Mouse (Mus musculus): ENCODE data around the gene Gbf1. TPM values are rescaled to one million over a fixed set of nuclear protein-coding genes. Genes with fewer than 3 reads are reported as not detected.
"Not testable (repeated sequence)": the region's sequence is repeated elsewhere in the genome, so short reads cannot be mapped to it uniquely, and the experiment has no call there.

Gbf1 gene
- polyA plus RNA-seq, 1 experiment = 61.8 TPM

DNA sequence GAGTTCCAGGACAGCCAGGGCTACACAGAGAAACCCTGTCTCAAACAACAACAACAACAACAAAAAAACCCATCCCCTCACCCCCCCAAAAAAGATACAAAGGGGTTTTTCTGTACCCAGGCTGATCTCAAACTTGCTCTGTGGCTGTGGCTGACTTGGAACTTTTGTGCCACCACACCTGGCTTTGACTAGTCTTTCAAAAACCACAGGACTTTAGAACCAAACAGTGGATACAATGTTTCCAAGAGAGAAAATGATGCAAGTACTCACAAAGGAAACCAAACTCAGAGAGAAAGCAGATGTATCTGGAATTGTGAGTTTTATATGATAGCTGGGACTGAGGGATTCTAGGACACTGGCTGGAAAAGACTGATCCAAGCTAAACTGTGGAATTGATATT lies 27.7 kb upstream of the Gbf1 start:
- peaks cover 6% of the 10 kb centered on the region for H3K27me3 ChIP-seq (ENCODE audit: control insufficient read depth, insufficient read depth, insufficient read length)
- TF ChIP-seq E2F4 (IDR thresholded peaks at IDR 0.05; ENCODE audit: insufficient read depth) = no peak
- TF ChIP-seq REST (IDR thresholded peaks at IDR 0.05; ENCODE audit: insufficient read depth, insufficient read length) = no peak
- no peak for TF ChIP-seq TCF12 (IDR thresholded peaks at IDR 0.05; ENCODE audit: insufficient read depth, poor library complexity, severe bottlenecking)
- no peak for TF ChIP-seq POLR2AphosphoS2 (IDR thresholded peaks at IDR 0.05; ENCODE audit: insufficient read length, low read depth)
- TF ChIP-seq MAX (IDR thresholded peaks at IDR 0.05; ENCODE audit: low read depth) = no peak
- no peak for TF ChIP-seq TCF3 (IDR thresholded peaks at IDR 0.05; ENCODE audit: insufficient read length, low read depth)
- no peak for TF ChIP-seq USF1 (IDR thresholded peaks at IDR 0.05; ENCODE audit: low read depth)
- no peak for TF ChIP-seq SRF (IDR thresholded peaks at IDR 0.05; ENCODE audit: control insufficient read depth, insufficient read length, low read depth)
- TF ChIP-seq POLR2A (IDR thresholded peaks at IDR 0.05; ENCODE audit: insufficient read length, low read depth) = no peak
- no peak for TF ChIP-seq MYOG (IDR thresholded peaks at IDR 0.05; ENCODE audit: control insufficient read depth in 1 of 3, insufficient read depth in 1 of 3, insufficient read length in 2 of 3, low read depth in 2 of 3)
- TF ChIP-seq MYOD1 (IDR thresholded peaks at IDR 0.05; ENCODE audit: control insufficient read depth in 1 of 3, insufficient read length in 2 of 3, low read depth in 2 of 3) = no peak
- TF ChIP-seq CEBPB (IDR thresholded peaks at IDR 0.05; ENCODE audit: insufficient read depth, poor library complexity, severe bottlenecking) = no peak

DNA sequence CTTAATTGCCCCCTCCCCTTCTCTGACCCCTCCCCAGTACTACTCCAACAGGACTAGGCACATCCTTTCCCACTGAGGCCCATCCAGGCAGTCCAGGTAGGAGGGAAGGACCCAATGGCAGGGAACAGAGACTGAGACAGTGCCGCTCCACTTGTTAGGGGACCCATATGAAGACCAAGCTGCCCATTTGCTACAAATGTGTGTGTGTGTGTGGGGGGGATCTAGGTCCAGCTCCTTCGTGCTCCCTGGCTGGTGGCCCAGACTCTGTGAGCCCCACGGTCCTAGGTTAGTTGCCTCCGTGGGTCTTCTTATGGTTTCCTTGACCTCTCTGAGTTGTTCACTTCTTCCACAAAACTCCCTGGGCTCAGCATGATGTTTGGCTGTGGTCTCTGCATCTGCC lies 26.0 kb upstream of the Gbf1 start:
- no peaks in the 10 kb centered on the region for H3K36me3 ChIP-seq (ENCODE audit: control insufficient read depth, insufficient read depth)
- H3K79me2 ChIP-seq (ENCODE audit: control insufficient read depth, insufficient read depth) = no peaks in the 10 kb centered on the region
- TF ChIP-seq MAX (IDR thresholded peaks at IDR 0.05; ENCODE audit: low read depth) = no peak
- TF ChIP-seq MYOG (IDR thresholded peaks at IDR 0.05; ENCODE audit: control insufficient read depth in 1 of 3, insufficient read depth in 1 of 3, insufficient read length in 2 of 3, low read depth in 2 of 3) = no peak
- no peak for TF ChIP-seq SRF (IDR thresholded peaks at IDR 0.05; ENCODE audit: control insufficient read depth, insufficient read length, low read depth)
- no peak for TF ChIP-seq TCF3 (IDR thresholded peaks at IDR 0.05; ENCODE audit: insufficient read length, low read depth)
- no peak for TF ChIP-seq E2F4 (IDR thresholded peaks at IDR 0.05; ENCODE audit: insufficient read depth)
- TF ChIP-seq USF1 (IDR thresholded peaks at IDR 0.05; ENCODE audit: low read depth) = no peak
- no peak for TF ChIP-seq POLR2AphosphoS2 (IDR thresholded peaks at IDR 0.05; ENCODE audit: insufficient read length, low read depth)
- no peak for TF ChIP-seq REST (IDR thresholded peaks at IDR 0.05; ENCODE audit: insufficient read depth, insufficient read length)
- no peak for TF ChIP-seq CEBPB (IDR thresholded peaks at IDR 0.05; ENCODE audit: insufficient read depth, poor library complexity, severe bottlenecking)
- H3K4me2 ChIP-seq (ENCODE audit: low read depth) = no peak overlapping the region
- no peak overlapping the region for H3ac ChIP-seq (ENCODE audit: control insufficient read depth, insufficient read length)
- no peak overlapping the region for H3K4me3 ChIP-seq
- H3K27me3 ChIP-seq (ENCODE audit: control insufficient read depth, insufficient read depth, insufficient read length) = peaks cover 6% of the 10 kb centered on the region

More for the DNA sequence above, 27.7 kb upstream of the Gbf1 start:
- Histone ChIP-seq H3K36me3 (ENCODE audit: control insufficient read depth, insufficient read depth) (no peaks in the 10 kb centered on the region), H3K4me3 (no peak overlapping the region), H3K4me2 (ENCODE audit: low read depth) (no peak overlapping the region), H3ac (ENCODE audit: control insufficient read depth, insufficient read length) (no peak overlapping the region), H3K79me2 (ENCODE audit: control insufficient read depth, insufficient read depth) (no peaks in the 10 kb centered on the region)

DNA sequence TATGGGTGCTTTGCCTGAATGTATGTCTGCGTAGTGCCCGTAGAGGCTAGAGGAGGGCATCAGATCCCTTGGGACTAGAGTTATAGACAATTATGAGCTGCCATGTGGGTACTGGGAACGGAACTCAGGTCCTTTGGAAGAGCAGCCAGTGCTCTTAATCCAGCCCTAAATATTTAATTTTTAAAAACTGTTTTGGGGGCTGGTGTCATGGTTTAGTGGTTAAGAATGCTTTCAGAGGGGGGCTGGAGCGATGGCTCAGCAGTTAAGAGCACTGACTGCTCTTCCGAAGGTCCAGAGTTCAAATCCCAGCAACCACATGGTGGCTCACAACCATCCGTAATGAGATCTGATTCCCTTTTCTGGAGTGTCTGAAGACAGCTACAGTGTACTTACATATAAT lies 22.6 kb upstream of the Gbf1 start:
- not testable (repeated sequence) for H3K4me2 ChIP-seq (ENCODE audit: low read depth); H3ac ChIP-seq (ENCODE audit: control insufficient read depth, insufficient read length); H3K79me2 ChIP-seq (ENCODE audit: control insufficient read depth, insufficient read depth); H3K36me3 ChIP-seq (ENCODE audit: control insufficient read depth, insufficient read depth); H3K27me3 ChIP-seq (ENCODE audit: control insufficient read depth, insufficient read depth, insufficient read length); H3K4me3 ChIP-seq

DNA sequence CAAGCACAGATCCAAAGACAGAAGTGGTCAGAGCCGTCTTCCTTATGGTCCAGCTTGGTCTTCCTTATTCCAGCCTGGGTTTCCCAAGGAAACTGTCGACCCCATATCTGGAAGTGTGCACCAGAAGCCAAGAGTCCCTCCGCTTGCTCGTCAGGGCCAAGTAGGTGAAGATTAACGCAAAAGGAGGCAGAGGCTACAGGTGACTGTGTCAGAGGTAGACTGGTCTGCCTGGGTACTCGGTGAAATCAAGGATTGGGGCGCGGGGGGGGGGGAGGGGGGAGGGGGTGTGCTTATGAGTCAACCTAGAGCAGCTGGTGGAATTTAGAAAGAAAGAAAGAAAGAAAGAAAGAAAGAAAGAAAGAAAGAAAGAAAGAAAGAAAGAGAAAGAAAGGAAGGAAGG lies 21.0 kb upstream of the Gbf1 start:
- no peak overlapping the region for H3K4me3 ChIP-seq
- no peaks in the 10 kb centered on the region for H3K79me2 ChIP-seq (ENCODE audit: control insufficient read depth, insufficient read depth)
- peak overlapping the region; percentile 38 for H3K4me2 ChIP-seq (ENCODE audit: low read depth)
- H3K36me3 ChIP-seq (ENCODE audit: control insufficient read depth, insufficient read depth) = no peaks in the 10 kb centered on the region
- no peak overlapping the region for H3ac ChIP-seq (ENCODE audit: control insufficient read depth, insufficient read length)
- H3K27me3 ChIP-seq (ENCODE audit: control insufficient read depth, insufficient read depth, insufficient read length) = no peaks in the 10 kb centered on the region
- TF ChIP-seq MAX (IDR thresholded peaks at IDR 0.05; ENCODE audit: low read depth) (no peak), SRF (IDR thresholded peaks at IDR 0.05; ENCODE audit: control insufficient read depth, insufficient read length, low read depth) (no peak), POLR2A (IDR thresholded peaks at IDR 0.05; ENCODE audit: insufficient read length, low read depth) (no peak), CEBPB (IDR thresholded peaks at IDR 0.05; ENCODE audit: insufficient read depth, poor library complexity, severe bottlenecking) (no peak), TCF12 (IDR thresholded peaks at IDR 0.05; ENCODE audit: insufficient read depth, poor library complexity, severe bottlenecking) (no peak), TCF3 (IDR thresholded peaks at IDR 0.05; ENCODE audit: insufficient read length, low read depth) (no peak), MYOD1 (IDR thresholded peaks at IDR 0.05; ENCODE audit: control insufficient read depth in 1 of 3, insufficient read length in 2 of 3, low read depth in 2 of 3) (no peak), E2F4 (IDR thresholded peaks at IDR 0.05; ENCODE audit: insufficient read depth) (no peak), MYOG (IDR thresholded peaks at IDR 0.05; ENCODE audit: control insufficient read depth in 1 of 3, insufficient read depth in 1 of 3, insufficient read length in 2 of 3, low read depth in 2 of 3) (no peak)

DNA sequence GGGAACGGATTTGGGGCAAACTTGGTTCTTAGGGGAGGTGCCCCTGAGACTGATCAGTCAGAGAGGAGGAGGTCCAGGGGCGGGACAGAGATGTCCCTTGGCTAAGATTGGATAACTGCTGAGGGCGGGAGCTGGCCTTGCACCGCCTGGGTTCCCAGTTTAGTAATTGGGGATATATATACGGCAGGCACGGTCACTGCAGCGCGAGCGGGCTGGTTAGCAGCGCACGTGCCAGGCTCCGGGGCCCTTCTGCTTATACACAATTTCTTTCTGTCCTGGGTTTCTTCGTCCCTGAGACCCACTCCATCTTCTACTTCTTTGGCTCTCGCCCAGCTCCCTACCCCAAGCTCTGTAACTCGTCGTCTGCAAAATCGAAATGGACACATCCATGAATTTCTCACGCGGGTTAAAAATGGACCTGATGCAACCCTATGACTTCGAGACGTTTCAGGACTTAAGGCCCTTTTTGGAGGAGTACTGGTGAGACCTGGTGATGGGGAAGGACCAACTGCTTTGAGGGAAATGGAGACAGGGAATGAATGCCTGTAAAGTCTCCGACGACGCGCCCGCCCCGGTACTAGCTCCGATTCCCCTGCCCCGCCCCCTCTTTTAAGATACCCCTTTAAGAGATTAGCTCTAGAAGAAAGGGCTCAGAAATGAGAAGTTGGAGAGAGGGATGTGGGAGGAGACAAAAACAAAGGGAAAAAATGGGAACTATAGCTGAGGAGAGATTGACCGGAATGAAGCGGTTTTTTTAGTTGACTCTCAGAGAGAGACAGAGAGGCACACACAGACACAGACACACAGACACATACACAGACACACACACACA lies 20.4 kb upstream of the Gbf1 start, which contains the start of gene Elovl3:
Gene Elovl3, plus strand, starts transcription at position 204 of the 832 bp plus-strand sequence.
- Histone ChIP-seq H3K4me3 (no peak within 1 kb of the TSS), H3K4me2 (ENCODE audit: low read depth) (peak within 1 kb of the TSS; percentile 38), H3K36me3 (ENCODE audit: control insufficient read depth, insufficient read depth) (no peaks in the 10 kb centered on the region), H3K27me3 (ENCODE audit: control insufficient read depth, insufficient read depth, insufficient read length) (no peaks in the 10 kb centered on the region), H3ac (ENCODE audit: control insufficient read depth, insufficient read length) (no peak within 1 kb of the TSS), H3K79me2 (ENCODE audit: control insufficient read depth, insufficient read depth) (no peaks in the 10 kb centered on the region)
- TF ChIP-seq MYOD1 (IDR thresholded peaks at IDR 0.05; ENCODE audit: control insufficient read depth in 1 of 3, insufficient read length in 2 of 3, low read depth in 2 of 3) (no peak), TCF12 (IDR thresholded peaks at IDR 0.05; ENCODE audit: insufficient read depth, poor library complexity, severe bottlenecking) (no peak), REST (IDR thresholded peaks at IDR 0.05; ENCODE audit: insufficient read depth, insufficient read length) (no peak), MAX (IDR thresholded peaks at IDR 0.05; ENCODE audit: low read depth) (no peak), USF1 (IDR thresholded peaks at IDR 0.05; ENCODE audit: low read depth) (no peak), SRF (IDR thresholded peaks at IDR 0.05; ENCODE audit: control insufficient read depth, insufficient read length, low read depth) (no peak), POLR2A (IDR thresholded peaks at IDR 0.05; ENCODE audit: insufficient read length, low read depth) (no peak), TCF3 (IDR thresholded peaks at IDR 0.05; ENCODE audit: insufficient read length, low read depth) (no peak), CEBPB (IDR thresholded peaks at IDR 0.05; ENCODE audit: insufficient read depth, poor library complexity, severe bottlenecking) (no peak), MYOG (IDR thresholded peaks at IDR 0.05; ENCODE audit: control insufficient read depth in 1 of 3, insufficient read depth in 1 of 3, insufficient read length in 2 of 3, low read depth in 2 of 3) (no peak), E2F4 (IDR thresholded peaks at IDR 0.05; ENCODE audit: insufficient read depth) (no peak), POLR2AphosphoS2 (IDR thresholded peaks at IDR 0.05; ENCODE audit: insufficient read length, low read depth) (no peak)
